Mouse (Mus musculus) monocyte, adult 2 months (primary cell): ENCODE measurements around the gene Krtap7-1.

ENCODE experiments used
- DNase-seq, 2 experiments: peaks; one replicate each; pipeline ENCODE4 v3.0.0; 2022; ENCODE audit warnings: low spot score in 2 of 2, low read depth in 1 of 2

The Krtap7-1 gene

GRCm38 (mm10) chr16:89508223-89508622 is at the start of gene Krtap7-1:
TSS of gene Krtap7-1 (minus strand) at chr16:89508323.
- DNase-seq: no peak

GRCm38 (mm10) chr16:89550298-89550697 is 42.2 kb upstream of the Krtap7-1 start:
- DNase-seq: no peak

- DNase-seq: no peak
Measured at GRCm38 (mm10) chr16:89538031-89538484, 29.9 kb upstream of the Krtap7-1 start.

- no peak for DNase-seq
Measured at GRCm38 (mm10) chr16:89537349-89537748, 29.2 kb upstream of the Krtap7-1 start.

- DNase-seq: no peak
Measured at GRCm38 (mm10) chr16:89530547-89530946, 22.4 kb upstream of the Krtap7-1 start.

GRCm38 (mm10) chr16:89529846-89530245 is 21.7 kb upstream of the Krtap7-1 start:
- no peak for DNase-seq

- DNase-seq: no peak
Measured at GRCm38 (mm10) chr16:89528380-89528779, 20.3 kb upstream of the Krtap7-1 start.

- DNase-seq: no peak
Measured at GRCm38 (mm10) chr16:89520996-89521395, 12.9 kb upstream of the Krtap7-1 start.

- DNase-seq: no peak
Measured at GRCm38 (mm10) chr16:89520555-89520954, 12.4 kb upstream of the Krtap7-1 start.

GRCm38 (mm10) chr16:89520091-89520490 is 12.0 kb upstream of the Krtap7-1 start:
- no peak for DNase-seq

GRCm38 (mm10) chr16:89517635-89518034 is 9.5 kb upstream of the Krtap7-1 start:
- DNase-seq: no peak

- DNase-seq: no peak
Measured at GRCm38 (mm10) chr16:89513431-89513830, 5.3 kb upstream of the Krtap7-1 start.

GRCm38 (mm10) chr16:89503571-89503970 is 4.6 kb downstream of the Krtap7-1 start:
- no peak for DNase-seq

GRCm38 (mm10) chr16:89501870-89502269 is 6.3 kb downstream of the Krtap7-1 start:
- DNase-seq: no peak

- DNase-seq: no peak
Measured at GRCm38 (mm10) chr16:89497002-89497401, 11.1 kb downstream of the Krtap7-1 start.

- DNase-seq: no peak
Measured at GRCm38 (mm10) chr16:89495394-89496153, 12.5 kb downstream of the Krtap7-1 start.

- DNase-seq: no peak
Measured at GRCm38 (mm10) chr16:89487852-89488251, 20.3 kb downstream of the Krtap7-1 start, which contains the start of gene Krtap8-1. TSS of gene Krtap8-1 (minus strand) at chr16:89487952.

GRCm38 (mm10) chr16:89477679-89478314 is 30.3 kb downstream of the Krtap7-1 start:
- DNase-seq: no peak

- DNase-seq: no peak
Measured at GRCm38 (mm10) chr16:89461189-89461588, 46.9 kb downstream of the Krtap7-1 start.
